Mouse (Mus musculus) liver (tissue): Measurements from ENCODE around the gene 9130213A22Rik.

Experiments
- DNase-seq: peaks from one replicate; pipeline ENCODE4 v3.0.0-alpha.2; 2020; ENCODE audit warnings: mixed read lengths

9130213A22Rik gene

GRCm38 (mm10) chr11:69122336-69122951 is at the start of gene 9130213A22Rik:
Gene 9130213A22Rik (minus strand): TSS chr11:69122589.
- DNase-seq = peak; percentile 87

DNA sequence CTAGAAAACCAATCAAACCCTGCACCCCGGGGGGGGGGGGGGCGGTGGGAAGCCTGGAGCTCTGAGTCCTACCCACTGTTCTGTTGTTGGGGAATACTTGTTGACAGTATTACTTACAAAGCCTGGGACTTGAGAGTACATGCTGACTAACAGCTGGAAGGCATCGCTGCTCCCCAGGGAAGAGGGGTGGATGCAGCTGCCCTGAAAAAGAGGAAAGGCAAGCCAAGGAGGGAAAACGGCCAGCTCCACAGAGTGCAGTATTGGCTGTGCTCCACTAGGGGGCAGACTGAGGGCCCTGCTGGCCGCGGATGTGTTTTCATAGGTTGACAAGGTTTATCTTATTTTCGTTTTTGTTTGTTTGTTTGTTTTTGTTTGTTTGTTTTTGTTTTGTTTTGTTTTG is 49.2 kb upstream of the 9130213A22Rik start:
- peak; percentile 38 for DNase-seq

GRCm38 (mm10) chr11:69169313-69169712 is 46.9 kb upstream of the 9130213A22Rik start:
- no peak for DNase-seq

DNA sequence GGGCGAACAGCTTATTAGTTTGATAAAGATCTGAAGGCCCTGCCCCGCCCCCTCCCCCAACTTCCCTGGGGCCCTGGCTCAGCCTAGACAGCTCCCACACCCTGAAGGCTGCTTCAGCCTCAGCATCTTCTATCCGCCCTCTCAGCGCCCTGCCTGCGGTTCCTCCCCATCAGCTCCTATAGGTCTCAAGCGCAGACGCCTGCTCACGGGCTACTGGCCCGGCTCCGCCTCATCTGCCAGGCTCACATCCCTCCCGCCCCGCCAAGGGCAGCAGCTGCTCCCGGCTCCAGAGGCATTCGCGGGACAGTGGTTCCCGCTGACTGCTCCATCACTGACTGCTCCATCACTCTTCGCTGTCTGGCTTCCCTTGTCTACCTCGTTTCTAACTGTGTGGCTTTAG is 34.4 kb upstream of the 9130213A22Rik start, which contains the start of gene Alox12b:
Gene Alox12b (plus strand): TSS at position 190 of the 400 bp plus-strand sequence.
- DNase-seq = peak; percentile 20

DNA sequence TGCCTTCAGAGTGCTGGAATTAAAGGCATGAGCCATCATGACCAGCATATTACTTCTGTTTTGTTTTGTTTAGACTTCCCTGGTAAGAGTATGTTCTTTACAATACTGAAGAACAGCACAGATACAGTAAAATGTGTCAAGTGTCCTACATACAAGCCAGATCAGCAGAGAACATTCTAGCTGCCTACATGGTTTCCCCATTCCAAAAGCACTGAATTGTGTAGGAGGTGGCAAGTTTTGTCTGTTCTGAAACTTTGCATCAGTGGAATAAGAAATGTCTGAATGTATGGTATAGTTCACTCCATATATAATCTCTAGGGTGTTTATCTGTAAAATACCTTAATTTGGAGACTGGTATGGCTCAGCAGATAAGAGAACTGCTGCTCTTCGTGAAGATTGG is 33.0 kb upstream of the 9130213A22Rik start:
- DNase-seq = no peak

GRCm38 (mm10) chr11:69153831-69154230 is 31.4 kb upstream of the 9130213A22Rik start:
- DNase-seq = no peak

- no peak for DNase-seq
These were observed 28.6 kb upstream of the 9130213A22Rik start for GRCm38 (mm10) chr11:69151004-69151403.

GRCm38 (mm10) chr11:69150444-69150843 is 28.1 kb upstream of the 9130213A22Rik start:
- DNase-seq = peak; percentile 62

DNA sequence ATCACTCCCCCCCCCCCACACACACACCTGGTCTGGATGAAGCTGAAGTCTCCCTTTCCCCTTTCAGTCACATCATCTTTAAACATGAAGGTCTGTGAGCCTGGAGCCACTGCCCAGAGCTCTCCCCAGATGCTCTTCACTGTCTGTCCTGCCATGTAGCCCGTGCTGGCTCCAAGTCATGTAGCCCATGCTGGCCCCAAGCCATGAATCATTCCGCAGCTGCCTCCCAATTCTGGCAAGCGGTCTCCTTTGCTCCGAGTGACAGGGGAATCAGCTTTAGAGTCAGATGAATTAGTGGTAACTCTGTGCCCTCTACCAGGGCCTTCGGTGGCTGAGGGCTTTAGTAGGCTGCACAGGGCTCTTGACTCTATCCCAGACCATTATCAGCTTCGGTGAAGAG is 27.3 kb upstream of the 9130213A22Rik start:
- DNase-seq = no peak

DNA sequence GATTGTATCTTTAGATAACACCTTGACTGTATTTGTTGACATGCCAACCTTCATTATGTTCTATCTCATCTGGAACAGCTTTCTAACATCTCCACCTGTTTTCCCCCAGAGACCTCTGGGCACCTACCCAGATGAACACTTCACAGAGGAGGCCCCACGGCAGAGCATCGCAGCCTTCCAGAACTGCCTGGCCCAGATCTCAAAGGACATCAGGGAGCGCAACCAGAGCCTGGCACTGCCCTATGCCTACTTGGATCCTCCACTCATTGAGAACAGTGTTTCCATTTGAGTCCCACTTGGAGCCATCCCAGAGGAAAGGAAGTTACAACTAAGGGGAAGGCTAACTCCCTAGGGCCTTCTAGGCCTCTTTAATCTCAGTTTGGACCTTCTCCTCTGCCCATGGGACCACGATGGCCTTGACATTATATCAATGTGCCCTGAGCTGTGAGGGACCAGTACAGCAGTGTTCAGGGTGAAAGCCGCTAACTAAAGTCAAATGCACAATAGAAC is 26.1 kb upstream of the 9130213A22Rik start:
- no peak for DNase-seq

DNA sequence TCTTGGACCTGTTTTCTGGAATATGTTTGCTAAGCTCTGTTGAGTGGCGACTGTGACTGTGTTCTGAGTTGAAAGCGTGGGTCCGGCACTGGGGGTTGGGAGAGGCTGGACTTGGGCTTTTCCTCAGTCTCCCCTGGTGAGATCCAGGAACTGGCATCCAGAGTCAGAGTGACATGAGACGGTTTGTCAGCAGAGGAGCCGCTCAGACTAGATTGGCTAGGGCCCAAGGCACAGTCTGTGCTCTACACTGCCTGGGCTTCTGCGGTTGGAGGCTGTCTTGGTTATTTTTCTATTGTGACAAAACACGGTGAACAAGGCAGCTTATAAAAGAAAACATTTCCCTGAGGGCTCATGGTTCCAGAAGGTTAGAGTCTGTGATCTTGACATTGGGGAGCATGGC is 25.2 kb upstream of the 9130213A22Rik start:
- DNase-seq = no peak

DNA sequence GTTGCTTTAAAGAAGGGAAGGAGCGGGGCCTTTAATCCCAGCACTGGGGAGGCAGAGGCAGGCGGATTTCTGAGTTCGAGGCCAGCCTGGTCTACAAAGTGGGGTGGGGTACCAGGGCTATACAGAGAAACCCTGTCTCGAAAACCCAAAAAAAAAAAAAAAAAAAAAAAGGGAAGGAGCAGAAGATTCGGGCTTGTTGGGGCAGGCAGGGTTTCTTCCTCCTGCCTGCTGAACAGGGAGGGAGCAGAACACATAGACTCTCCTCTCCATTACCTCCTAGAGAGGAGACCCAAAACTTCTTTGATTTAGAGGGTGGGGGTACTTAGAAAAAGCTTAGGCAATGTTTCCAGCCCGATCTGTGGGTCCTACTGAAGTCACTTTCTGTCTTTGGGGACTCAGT is 13.0 kb upstream of the 9130213A22Rik start:
- no peak for DNase-seq

DNA sequence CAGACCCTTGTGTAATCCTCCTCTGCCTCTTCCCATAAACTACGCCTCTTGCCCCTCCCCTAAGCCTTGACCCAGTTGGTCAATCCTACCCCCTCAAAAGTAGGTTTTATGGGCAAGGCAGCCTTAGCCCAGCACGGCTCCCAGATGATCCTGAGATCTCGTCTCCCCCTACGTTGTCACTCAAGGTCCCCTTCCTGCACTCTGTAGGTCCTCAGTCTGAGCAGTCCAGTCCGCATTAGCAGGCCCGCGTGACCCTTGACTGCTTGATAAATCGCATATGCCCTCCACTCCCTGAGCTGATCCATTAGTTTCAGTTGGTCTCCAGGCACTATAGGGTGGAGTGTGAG is 12.2 kb upstream of the 9130213A22Rik start:
- DNase-seq = no peak

- peak; percentile 63 for DNase-seq
These were observed 11.7 kb upstream of the 9130213A22Rik start for GRCm38 (mm10) chr11:69133923-69134621.

DNA sequence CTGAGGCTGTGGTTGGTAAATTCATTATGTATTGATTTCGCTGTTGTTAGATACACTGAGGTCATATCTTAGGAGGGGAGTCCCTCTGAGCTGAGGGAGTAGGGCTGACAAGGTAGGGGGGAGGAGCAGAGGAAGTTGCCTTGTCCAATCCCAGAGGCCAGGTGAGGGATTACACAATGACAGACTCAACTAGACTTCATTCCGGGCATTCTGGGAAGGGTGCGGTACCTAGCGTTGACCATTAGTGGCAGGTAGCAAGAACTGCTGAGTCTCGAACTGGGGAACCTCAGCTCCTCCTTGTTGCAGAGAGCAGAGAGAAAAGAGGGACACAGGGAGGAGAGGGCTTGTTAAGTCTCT is 11.2 kb upstream of the 9130213A22Rik start:
- DNase-seq = no peak

- DNase-seq = no peak
These were observed 6.2 kb upstream of the 9130213A22Rik start for GRCm38 (mm10) chr11:69128426-69129122.

DNA sequence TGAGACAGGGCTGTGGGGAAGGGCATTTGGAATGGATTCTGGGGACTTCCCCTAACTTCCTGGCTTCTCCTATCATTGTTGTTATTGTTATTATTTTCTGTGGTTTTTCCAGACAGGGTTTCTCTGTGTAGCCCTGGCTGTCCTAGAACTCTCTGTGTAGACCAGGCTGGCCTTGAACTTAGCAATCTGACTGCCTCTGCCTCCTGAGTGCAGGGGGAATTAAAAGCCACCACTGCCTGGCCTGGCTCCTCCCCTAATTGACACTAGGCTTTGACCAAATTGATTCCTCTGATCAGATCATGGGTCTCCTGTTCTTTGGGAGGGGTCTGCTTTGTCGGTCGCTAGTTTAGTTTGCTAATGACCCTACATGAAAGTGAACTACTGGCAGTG is 4.3 kb upstream of the 9130213A22Rik start:
- DNase-seq = no peak

DNA sequence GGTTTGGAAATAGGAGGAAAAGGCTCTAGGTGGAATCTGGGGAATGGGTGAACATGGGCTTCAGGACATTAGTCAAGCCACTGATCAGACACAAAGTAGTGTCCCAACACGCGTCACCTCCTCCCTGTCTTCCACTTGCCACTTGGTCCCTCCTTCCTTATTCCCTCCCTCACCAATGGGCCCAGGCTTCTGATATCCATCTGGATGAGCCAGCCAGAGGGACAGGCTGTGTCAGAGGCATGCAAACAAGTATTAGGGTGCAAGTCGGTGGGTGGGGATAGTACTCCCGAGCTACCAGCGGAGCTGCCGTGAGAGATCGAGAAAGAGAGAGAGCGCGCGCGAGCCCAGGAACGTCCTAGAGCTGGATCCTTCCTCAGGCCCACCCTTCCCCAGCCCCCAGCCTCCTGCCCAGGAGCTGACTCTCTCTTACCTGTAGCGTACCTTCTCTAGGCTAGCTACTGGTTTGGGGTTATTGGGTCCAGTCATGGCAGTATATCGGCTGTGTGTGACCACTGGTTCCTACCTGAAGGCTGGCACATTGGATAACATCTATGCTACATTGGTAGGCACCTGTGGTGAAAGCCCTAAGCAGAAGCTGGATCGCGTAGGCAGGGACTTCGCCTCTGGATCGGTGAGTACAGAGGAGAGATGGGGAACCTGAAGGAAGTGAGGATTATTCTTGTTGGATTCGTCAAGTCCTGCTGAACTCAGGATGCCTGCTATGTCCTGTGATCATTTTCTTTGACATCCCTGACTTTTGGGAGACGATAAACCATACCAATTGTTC is 3.7 kb upstream of the 9130213A22Rik start:
- peak; percentile 26 for DNase-seq

GRCm38 (mm10) chr11:69125852-69125918 is 3.3 kb upstream of the 9130213A22Rik start, which contains the start of gene Aloxe3:
Gene Aloxe3 (plus strand): TSS chr11:69125896.
- DNase-seq = no peak

DNA sequence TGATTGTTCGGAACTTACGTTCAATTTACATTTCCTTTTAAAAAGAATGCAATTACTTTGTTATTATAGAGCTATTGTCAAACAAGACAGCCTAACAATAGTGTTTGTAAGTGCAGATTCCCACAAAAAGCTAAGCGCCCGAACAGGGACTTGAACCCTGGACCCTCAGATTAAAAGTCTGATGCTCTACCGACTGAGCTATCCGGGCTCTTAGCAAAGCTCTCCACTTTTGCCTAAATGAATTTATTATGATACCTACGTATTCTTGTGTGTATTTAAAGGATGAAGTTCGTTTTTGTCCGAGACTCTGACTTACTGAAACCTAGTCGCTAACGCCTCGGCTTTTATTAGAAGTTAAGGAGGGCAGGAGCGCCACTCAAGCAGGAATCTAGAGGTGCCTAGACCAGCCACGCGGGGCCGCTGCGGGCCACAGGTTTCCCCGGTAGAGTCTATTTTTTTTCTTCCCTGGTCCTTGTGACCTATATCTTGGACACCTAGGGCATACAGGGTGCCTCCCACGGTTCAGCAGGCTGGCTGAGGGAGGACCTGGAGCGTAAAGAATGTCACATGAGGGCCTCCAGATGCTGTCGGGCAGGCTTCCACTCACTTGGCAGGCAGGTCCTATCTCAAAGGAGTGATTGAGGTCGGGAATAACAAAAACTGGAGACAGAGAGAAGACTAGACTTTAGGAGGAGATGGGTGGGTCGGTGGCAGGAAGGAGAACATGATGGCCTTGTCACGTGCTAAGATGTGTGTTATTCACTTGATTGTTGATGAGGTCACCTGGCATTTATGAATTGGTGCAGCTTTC is 2.9 kb upstream of the 9130213A22Rik start:
- DNase-seq = peak; percentile 85

- peak; percentile 77 for DNase-seq
These were observed 2.1 kb upstream of the 9130213A22Rik start for GRCm38 (mm10) chr11:69124498-69124847.

- DNase-seq = peak; percentile 94
These were observed 1.5 kb upstream of the 9130213A22Rik start for GRCm38 (mm10) chr11:69123693-69124497.
